Mouse (Mus musculus): ENCODE results near the gene Cdyl2. TPM values are rescaled to one million over a fixed set of nuclear protein-coding genes. Genes with fewer than 3 reads are reported as not detected.

The Cdyl2 gene
- polyA plus RNA-seq (2011; ENCODE audit: insufficient read depth, insufficient read length, low replicate concordance, missing spikeins), result 1.1 and 3.1 TPM in 2 replicates

- H3K4me3 ChIP-seq (replicated peaks; ENCODE audit: control insufficient read depth, low read depth, low read length), result peak within 1 kb of the TSS; percentile 100
- under 1% methylated on average over 91 of the region's 129 CpGs for WGBS
- TF ChIP-seq CTCF (IDR thresholded peaks at IDR 0.05; ENCODE audit: control insufficient read depth, insufficient read depth, low read length) (no peak), POLR2A (IDR thresholded peaks at IDR 0.05; ENCODE audit: borderline replicate concordance, control insufficient read depth, low read depth, low read length) (peak; percentile 12; the same call in 1 of the 2 replicates)
- H3K4me1 ChIP-seq (ENCODE audit: control insufficient read depth, insufficient read depth, low read length), result no peaks in the 10 kb centered on the region
- peak within 1 kb of the TSS; percentile 86 for H3K27ac ChIP-seq (ENCODE audit: control insufficient read depth, insufficient read depth, low read depth, low read length, poor library complexity)
Measured at GRCm38 (mm10) chr8:116732684-116733647, at the start of gene Cdyl2. Cdyl2 (minus strand) TSS chr8:116732991.

DNA sequence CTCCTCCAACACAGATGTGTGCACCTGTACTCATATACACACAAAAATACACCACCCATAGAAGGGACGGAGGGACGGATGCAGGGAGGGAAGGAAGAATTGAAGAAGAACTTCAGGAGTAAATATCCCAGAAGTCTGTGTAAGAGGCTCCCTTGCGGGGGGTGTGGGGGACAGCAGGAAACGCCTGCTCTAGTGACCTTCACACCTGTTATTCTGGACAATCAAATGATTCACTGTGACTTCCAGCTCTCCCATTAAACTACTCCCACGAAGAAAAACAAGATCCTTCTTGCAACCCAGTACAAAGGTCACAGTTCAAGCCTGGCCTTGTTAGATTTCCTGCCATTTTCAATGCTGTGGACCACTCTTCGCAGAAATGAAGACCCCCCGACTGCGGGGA, 47.8 kb upstream of the Cdyl2 start:
- H3K27ac ChIP-seq (ENCODE audit: control insufficient read depth, insufficient read depth, low read depth, low read length, poor library complexity), result no peak overlapping the region
- 76% methylated on average over 8 of the region's 8 CpGs for WGBS
- TF ChIP-seq CTCF (IDR thresholded peaks at IDR 0.05; ENCODE audit: control insufficient read depth, insufficient read depth, low read length) (no peak), POLR2A (IDR thresholded peaks at IDR 0.05; ENCODE audit: borderline replicate concordance, control insufficient read depth, low read depth, low read length) (no peak)

GRCm38 (mm10) chr8:116774220-116774619, 41.4 kb upstream of the Cdyl2 start:
- TF ChIP-seq CTCF (IDR thresholded peaks at IDR 0.05; ENCODE audit: control insufficient read depth, insufficient read depth, low read length) (no peak), POLR2A (IDR thresholded peaks at IDR 0.05; ENCODE audit: borderline replicate concordance, control insufficient read depth, low read depth, low read length) (no peak)
- Histone ChIP-seq H3K27ac (ENCODE audit: control insufficient read depth, insufficient read depth, low read depth, low read length, poor library complexity) (no peak overlapping the region), H3K4me3 (replicated peaks; ENCODE audit: control insufficient read depth, low read depth, low read length) (no peak overlapping the region), H3K4me1 (ENCODE audit: control insufficient read depth, insufficient read depth, low read length) (no peaks in the 10 kb centered on the region)
- WGBS, result 85% methylated on average over 5 of the region's 5 CpGs

More for the DNA sequence above, 47.8 kb upstream of the Cdyl2 start:
- Histone ChIP-seq H3K4me3 (replicated peaks; ENCODE audit: control insufficient read depth, low read depth, low read length) (no peak overlapping the region), H3K4me1 (ENCODE audit: control insufficient read depth, insufficient read depth, low read length) (no peaks in the 10 kb centered on the region)

DNA sequence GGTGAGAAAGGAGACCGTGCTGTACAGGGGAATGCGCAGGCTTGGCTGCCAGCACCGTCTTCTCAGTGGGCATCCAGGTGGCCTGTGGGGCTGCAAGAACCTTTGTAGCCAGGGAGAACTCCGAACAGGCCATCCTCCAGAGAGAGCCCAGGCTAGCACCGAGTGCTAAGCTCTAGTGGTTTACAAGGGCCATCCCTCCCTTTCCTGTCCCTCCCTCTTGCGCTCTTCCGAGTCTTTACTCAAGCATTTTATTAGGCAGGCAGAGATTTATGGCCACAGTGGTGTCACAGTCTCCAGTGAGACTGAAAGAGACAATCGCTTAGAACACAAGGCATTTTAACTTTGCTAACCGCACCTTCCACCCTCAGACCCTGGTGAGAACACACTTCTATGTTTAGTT, 39.9 kb upstream of the Cdyl2 start:
- TF ChIP-seq CTCF (IDR thresholded peaks at IDR 0.05; ENCODE audit: control insufficient read depth, insufficient read depth, low read length), result no peak
- no peak for TF ChIP-seq POLR2A (IDR thresholded peaks at IDR 0.05; ENCODE audit: borderline replicate concordance, control insufficient read depth, low read depth, low read length)
- no peak overlapping the region for H3K27ac ChIP-seq (ENCODE audit: control insufficient read depth, insufficient read depth, low read depth, low read length, poor library complexity)
- no peak overlapping the region for H3K4me3 ChIP-seq (replicated peaks; ENCODE audit: control insufficient read depth, low read depth, low read length)
- H3K4me1 ChIP-seq (ENCODE audit: control insufficient read depth, insufficient read depth, low read length), result no peaks in the 10 kb centered on the region
- WGBS, result 50% methylated on average over 9 of the region's 9 CpGs

DNA sequence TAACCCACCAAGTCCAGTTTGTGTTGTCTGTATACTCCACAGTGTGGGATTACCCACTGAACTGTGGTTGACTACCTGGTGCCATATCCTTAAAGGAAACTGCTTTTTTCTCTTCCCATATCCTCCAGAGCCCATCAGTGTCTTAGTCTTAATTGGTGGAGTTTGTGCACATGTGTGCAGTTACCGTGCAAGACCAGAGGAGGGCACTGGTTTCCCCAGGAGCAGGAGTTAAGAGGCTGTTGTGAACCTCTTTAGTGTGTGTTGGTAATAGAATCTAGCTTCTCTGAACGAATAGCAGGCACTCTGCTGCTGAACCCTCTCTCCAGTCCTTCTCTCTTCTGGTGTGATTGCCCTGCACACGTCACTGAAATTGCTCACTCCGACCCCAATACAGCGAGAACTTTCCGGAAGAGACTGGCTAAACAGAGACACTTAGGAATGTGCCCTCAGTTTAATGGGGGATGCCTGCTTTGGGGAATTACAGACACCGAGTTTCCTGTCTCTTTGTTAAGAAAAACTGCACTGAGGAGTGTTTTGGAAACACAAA, 39.1 kb upstream of the Cdyl2 start:
- 39% methylated on average over 7 of the region's 7 CpGs for WGBS

DNA sequence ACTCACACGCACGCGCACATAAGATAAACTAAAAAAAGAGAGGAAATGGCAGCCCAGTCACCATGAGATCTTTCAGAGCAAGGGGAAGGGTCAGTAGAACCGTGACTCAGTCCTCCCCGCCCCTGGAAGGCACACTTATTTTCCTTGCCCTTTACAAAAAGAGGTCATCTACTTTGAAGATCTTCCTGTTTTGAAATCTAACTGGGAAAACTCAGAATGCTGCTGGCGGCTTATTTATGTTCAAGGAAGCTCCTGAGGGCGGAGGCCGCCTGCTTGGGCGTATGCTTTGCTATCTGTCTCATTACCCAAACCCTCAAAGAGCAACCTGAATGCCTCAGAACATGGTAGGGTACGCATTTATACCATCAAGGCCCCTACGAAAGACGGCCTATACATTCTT, 38.0 kb upstream of the Cdyl2 start:
- H3K4me1 ChIP-seq (ENCODE audit: control insufficient read depth, insufficient read depth, low read length), result no peaks in the 10 kb centered on the region
- WGBS, result 77% methylated on average over 12 of the region's 12 CpGs
- no peak overlapping the region for H3K27ac ChIP-seq (ENCODE audit: control insufficient read depth, insufficient read depth, low read depth, low read length, poor library complexity)
- TF ChIP-seq POLR2A (IDR thresholded peaks at IDR 0.05; ENCODE audit: borderline replicate concordance, control insufficient read depth, low read depth, low read length) (no peak), CTCF (IDR thresholded peaks at IDR 0.05; ENCODE audit: control insufficient read depth, insufficient read depth, low read length) (no peak)
- H3K4me3 ChIP-seq (replicated peaks; ENCODE audit: control insufficient read depth, low read depth, low read length), result no peak overlapping the region

More for the DNA sequence above, 39.1 kb upstream of the Cdyl2 start:
- H3K4me3 ChIP-seq (replicated peaks; ENCODE audit: control insufficient read depth, low read depth, low read length), result no peak overlapping the region
- TF ChIP-seq POLR2A (IDR thresholded peaks at IDR 0.05; ENCODE audit: borderline replicate concordance, control insufficient read depth, low read depth, low read length) (no peak), CTCF (IDR thresholded peaks at IDR 0.05; ENCODE audit: control insufficient read depth, insufficient read depth, low read length) (peak; percentile 26; the same call in 1 of the 2 replicates)
- no peak overlapping the region for H3K27ac ChIP-seq (ENCODE audit: control insufficient read depth, insufficient read depth, low read depth, low read length, poor library complexity)
- H3K4me1 ChIP-seq (ENCODE audit: control insufficient read depth, insufficient read depth, low read length), result no peaks in the 10 kb centered on the region

GRCm38 (mm10) chr8:116756174-116756573, 23.4 kb upstream of the Cdyl2 start:
- no peak for TF ChIP-seq CTCF (IDR thresholded peaks at IDR 0.05; ENCODE audit: control insufficient read depth, insufficient read depth, low read length)
- TF ChIP-seq POLR2A (IDR thresholded peaks at IDR 0.05; ENCODE audit: borderline replicate concordance, control insufficient read depth, low read depth, low read length), result no peak
- Histone ChIP-seq H3K27ac (ENCODE audit: control insufficient read depth, insufficient read depth, low read depth, low read length, poor library complexity) (no peak overlapping the region), H3K4me3 (replicated peaks; ENCODE audit: control insufficient read depth, low read depth, low read length) (no peak overlapping the region), H3K4me1 (ENCODE audit: control insufficient read depth, insufficient read depth, low read length) (no peaks in the 10 kb centered on the region; the same call in 1 of the 2 replicates)
- 54% methylated on average over 3 of the region's 3 CpGs for WGBS

DNA sequence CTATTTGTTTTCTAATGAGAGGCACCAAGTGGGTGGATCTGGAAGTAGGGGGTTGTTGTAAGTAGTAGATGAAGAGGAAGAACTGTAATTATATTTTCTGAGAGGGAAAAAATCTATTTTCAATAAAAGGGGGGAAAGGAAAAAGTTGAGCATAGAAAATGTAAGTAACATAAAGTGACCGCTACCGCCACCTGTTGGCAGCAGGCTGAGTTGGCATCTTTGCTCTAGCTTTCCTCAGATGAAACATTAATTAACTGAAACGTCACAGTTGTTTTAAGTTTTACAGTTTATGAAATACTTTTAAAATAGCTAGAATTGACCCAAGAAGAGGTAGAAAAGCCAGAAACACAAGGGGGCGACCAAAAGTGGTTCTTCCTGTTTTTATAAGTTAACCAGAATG, 22.8 kb upstream of the Cdyl2 start:
- WGBS, result 3% methylated on average over 4 of the region's 4 CpGs
- Histone ChIP-seq H3K4me1 (ENCODE audit: control insufficient read depth, insufficient read depth, low read length) (no peaks in the 10 kb centered on the region; the same call in 1 of the 2 replicates), H3K4me3 (replicated peaks; ENCODE audit: control insufficient read depth, low read depth, low read length) (no peak overlapping the region), H3K27ac (ENCODE audit: control insufficient read depth, insufficient read depth, low read depth, low read length, poor library complexity) (no peak overlapping the region)
- TF ChIP-seq POLR2A (IDR thresholded peaks at IDR 0.05; ENCODE audit: borderline replicate concordance, control insufficient read depth, low read depth, low read length) (no peak), CTCF (IDR thresholded peaks at IDR 0.05; ENCODE audit: control insufficient read depth, insufficient read depth, low read length) (peak; percentile 70)

All from bone marrow, adult 2 months (tissue).